Mouse (Mus musculus) ZHBTc4 (cell line): ENCODE results near the gene Scyl2.
"Not testable (repeated sequence)": the region's sequence is repeated elsewhere in the genome, so short reads cannot be mapped to it uniquely, and the experiment has no call there.

Experiments used
- DNase-seq: peaks from one replicate; pipeline ENCODE4 v3.0.0-alpha.2; 2011; ENCODE audit warnings: low read depth, low spot score

The Scyl2 gene

DNA sequence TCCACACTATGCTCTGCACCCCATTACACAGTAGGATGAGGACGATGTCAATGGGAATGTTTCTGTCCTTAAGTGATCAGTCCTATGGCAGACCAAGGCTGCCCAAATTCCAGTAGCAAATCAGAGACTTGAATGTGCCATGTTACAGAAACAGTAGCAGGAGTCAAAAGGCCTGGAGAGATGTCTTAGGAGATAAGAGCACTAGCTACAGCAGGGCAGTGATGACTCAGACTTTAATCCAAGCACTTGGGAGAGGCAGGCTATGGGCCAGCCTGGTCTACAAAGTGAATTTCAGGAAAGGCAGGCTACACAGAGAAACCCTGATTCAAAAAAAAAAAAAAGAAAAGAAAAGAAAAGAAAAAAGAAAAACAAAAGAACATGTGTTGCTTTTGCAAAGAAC is 6.6 kb downstream of the Scyl2 start:
- DNase-seq = no peak

GRCm38 (mm10) chr10:89678054-89678453 is 8.0 kb downstream of the Scyl2 start:
- no peak for DNase-seq

- DNase-seq = no peak
Observed at GRCm38 (mm10) chr10:89676609-89677008, 9.5 kb downstream of the Scyl2 start.

- not testable (repeated sequence) for DNase-seq
Observed at GRCm38 (mm10) chr10:89670371-89670770, 15.7 kb downstream of the Scyl2 start.

DNA sequence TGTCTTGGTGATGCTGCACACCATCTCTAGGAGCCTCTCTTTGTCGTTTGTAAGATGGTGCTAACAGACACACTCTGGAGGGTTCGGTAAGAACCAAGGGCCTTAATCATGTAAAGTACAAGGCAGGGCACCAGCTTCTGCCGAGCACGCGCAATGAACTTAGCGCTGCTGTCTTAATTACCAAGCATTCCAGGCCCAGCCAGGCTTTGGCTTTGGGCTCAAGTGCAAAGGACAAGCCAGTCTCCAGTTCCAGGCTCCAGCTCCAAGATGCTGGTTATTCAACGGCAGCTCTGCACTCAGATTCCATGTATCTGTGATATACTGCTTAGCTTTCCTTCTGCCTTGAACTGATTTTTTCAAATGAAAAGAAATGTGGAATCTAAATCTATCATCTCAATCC is 18.5 kb downstream of the Scyl2 start:
- DNase-seq = peak; percentile 8

GRCm38 (mm10) chr10:89665679-89666078 is 20.4 kb downstream of the Scyl2 start:
- DNase-seq = no peak

GRCm38 (mm10) chr10:89664977-89665645 is 21.0 kb downstream of the Scyl2 start:
- no peak for DNase-seq

GRCm38 (mm10) chr10:89656366-89656765 is 29.7 kb downstream of the Scyl2 start:
- DNase-seq = no peak

DNA sequence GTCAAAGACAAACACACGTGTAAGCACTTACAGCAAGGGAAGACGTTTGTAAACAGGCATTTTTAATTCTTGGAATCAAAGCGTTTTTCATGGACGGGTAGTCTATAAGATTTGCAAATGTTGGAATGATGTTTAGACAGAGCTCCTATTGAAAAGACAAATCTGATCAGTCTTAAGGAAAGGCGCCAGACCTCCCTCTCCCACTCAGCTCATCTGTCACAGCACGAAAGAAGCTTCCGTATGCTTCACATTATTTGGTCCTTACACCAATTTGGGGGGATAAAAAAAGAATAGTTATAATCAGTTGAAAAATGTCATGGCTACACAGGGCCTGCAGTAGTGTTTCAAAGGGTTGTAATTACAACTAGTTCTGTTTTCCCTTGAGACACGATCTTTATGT is 33.2 kb downstream of the Scyl2 start:
- no peak for DNase-seq

DNA sequence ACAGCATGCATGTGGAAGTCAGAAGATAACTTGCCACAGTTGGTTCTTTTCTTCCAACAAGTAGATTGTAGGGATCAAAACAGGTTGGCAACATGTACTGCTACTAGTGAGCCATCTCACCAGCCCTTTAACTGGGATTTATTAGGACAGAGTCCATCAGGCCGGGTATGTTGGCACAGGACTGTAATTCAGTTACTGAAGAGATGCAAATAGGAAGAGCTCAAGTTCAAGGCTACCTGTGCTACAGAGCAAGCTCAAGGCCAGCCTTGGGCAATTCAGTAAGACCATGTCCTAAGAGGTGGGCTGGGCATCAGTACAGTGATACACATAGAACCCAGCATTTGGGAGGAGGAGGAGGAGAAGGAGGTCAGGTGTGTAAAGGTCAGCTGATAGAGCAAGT is 34.4 kb downstream of the Scyl2 start:
- no peak for DNase-seq

- no peak for DNase-seq
Observed at GRCm38 (mm10) chr10:89646918-89647317, 39.2 kb downstream of the Scyl2 start.

DNA sequence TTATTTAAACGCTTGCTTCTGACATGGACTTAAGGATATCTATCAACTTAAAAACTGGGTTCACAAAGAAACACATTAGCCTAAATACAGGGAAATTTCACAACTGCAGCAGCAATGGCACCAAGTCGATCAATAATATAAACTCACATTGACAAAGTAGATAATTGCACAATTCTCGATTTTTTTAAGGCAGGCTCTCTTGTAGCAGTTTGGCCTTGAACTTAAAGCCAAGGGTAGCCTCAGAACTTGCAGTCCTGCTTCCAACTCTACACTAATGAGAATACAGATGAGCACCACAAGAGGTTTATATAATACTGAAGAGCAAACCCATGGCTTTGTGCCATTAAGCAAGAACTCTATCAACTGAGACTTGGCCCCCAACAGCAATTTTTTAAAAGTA is 49.1 kb downstream of the Scyl2 start:
- DNase-seq = no peak

DNA sequence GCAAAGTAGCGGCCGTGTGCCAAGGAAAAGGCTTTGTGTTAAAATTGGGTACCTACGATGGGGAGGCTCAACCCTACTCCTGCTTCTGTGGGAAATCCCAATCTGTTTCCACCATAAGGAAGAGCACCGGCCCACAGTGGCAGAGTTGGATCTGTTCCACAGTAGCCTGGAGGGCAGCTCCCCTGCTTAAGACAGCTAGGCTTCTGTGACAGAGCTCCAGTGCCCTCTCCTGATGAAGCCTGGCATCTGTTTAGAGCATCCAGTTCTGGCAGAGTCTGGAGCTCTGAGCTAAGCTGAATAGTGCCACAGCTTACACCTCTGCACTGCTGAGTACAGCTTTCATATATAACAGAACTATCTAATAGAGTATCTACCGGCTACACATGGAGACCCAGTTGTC is 51.1 kb downstream of the Scyl2 start:
- peak; percentile 23 for DNase-seq

GRCm38 (mm10) chr10:89633736-89634426 is 52.2 kb downstream of the Scyl2 start:
- no peak for DNase-seq

GRCm38 (mm10) chr10:89633121-89633520 is 53.0 kb downstream of the Scyl2 start:
- no peak for DNase-seq

GRCm38 (mm10) chr10:89631831-89632230 is 54.3 kb downstream of the Scyl2 start:
- no peak for DNase-seq

- no peak for DNase-seq
Observed at GRCm38 (mm10) chr10:89630564-89630963, 55.5 kb downstream of the Scyl2 start.

GRCm38 (mm10) chr10:89630052-89630451 is 56.0 kb downstream of the Scyl2 start:
- DNase-seq = peak; percentile 83

DNA sequence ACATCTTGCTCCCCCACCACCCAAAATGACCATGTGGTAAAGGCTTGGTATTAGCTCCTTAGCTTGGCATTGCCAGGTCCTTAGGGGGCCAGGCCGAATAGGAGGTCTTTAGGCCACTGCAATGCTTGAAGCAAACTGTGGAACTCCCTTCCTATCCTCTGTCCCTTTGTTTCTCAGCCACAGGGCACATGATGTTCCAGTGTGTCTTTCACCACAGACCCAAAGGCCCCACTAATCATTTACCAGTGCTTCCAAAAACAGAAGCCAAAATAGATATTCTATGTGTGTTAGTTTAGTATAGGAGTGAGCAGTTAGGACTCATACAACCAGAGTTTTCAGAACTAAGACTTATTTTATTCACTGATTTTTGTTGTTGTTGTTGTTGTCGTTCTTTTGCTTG is 59.4 kb downstream of the Scyl2 start:
- DNase-seq = no peak

DNA sequence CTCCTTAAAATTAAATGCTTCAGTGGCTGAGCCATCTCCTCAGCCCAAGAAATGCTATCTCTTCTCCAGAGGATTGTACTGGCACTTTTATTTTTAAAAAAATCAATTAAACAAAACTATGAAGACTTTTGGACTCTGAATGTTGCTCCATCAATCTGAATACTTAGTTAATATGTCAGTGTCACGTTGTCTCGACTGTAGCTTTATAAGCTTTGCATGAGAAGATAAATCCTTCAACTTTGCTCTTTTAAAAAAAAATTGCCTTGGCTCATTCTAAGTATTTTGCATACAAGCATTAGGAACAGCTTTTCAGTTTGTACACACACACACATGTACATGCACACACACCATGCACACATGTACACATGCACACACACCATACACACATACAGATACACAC is 61.9 kb downstream of the Scyl2 start:
- no peak for DNase-seq

DNA sequence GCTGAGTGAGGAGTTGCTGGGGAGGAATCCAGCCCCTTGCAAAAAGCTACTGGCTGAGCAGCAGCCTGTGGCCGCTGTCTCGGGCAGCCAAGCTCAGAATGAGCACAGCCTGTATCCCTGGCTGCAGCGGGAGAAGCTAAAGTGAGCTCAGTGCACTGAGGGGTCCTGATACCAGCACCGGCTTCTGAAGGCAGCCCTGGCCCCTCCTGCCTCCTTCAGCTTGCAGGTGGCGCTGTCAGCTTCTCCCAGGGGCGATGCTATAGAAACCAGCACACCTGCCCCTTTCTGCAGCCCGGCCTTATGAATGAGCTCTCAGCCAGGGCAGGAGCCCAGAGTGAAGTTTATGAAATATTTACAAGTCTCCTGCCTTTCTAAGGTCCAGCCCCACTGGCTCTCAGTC is 65.0 kb downstream of the Scyl2 start, which contains the start of gene Slc17a8:
Slc17a8 (minus strand) TSS at position 125 of the 400 bp plus-strand sequence.
- peak; percentile 6 for DNase-seq

- no peak for DNase-seq
Observed at GRCm38 (mm10) chr10:89599311-89599710, 86.8 kb downstream of the Scyl2 start.

GRCm38 (mm10) chr10:89597275-89597674 is 88.8 kb downstream of the Scyl2 start:
- DNase-seq = no peak
